Comparison of ENCODE assay signal across 8 mouse cellular contexts in the genomic region with DNA sequence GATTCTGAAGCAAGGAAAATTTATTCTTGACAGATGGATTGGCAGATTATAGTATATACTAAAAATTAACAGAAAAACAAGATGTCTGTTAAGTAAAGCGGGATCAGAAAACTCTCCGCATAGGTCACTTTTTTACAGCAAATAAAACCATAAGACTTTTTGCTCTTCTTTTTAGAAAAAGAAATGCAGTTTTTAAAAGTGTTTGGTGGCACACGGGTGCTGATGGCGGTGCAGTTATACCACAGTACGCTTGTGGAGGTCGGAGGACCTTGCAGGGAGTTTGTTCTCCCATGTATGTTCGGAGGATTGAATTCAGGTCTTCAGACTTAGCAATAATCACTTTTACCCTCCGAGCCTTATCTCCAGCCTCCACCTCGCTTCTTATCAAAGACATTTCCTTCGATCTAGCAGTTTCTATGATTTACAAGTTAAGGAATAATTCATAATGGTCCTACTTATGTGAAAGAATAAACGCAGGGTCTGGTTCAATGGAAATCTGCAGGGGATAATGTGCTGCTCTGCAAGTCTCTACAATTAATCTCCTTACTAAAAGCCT.
A peak's percentile ranks its signal among the peaks of the same experiment; 100 is the strongest.
DNase-seq lines count a peak whose midpoint lies in the region; ATAC-seq and TF ChIP-seq lines count a peak whose summit lies in the region.

No protein-coding gene starts in this region.

- ATAC-seq in hindbrain, embryonic 16.5 days, result no peak
- peak; percentile 54; the same call in 1 of the 2 replicates for ATAC-seq in midbrain, embryonic 16.5 days

- peak overlapping the region; percentile 67 for H3K4me2 ChIP-seq in hindbrain, embryonic 16.5 days (ENCODE audit: low read length)
- peak overlapping the region; percentile 65 for H3K4me2 ChIP-seq in midbrain, embryonic 16.5 days (ENCODE audit: low read length)

- no peaks in the 10 kb centered on the region for H3K9me3 ChIP-seq in hindbrain, embryonic 16.5 days (ENCODE audit: control insufficient read depth, low read length)
- H3K9me3 ChIP-seq in midbrain, embryonic 16.5 days (replicated peaks; ENCODE audit: control insufficient read depth, low read length, poor library complexity, severe bottlenecking), result no peaks in the 10 kb centered on the region

- peak; percentile 44 for DNase-seq in adrenal gland, adult 2 months
- no peak for DNase-seq in adrenal gland, postnatal 4 days (ENCODE audit: low spot score in 2 of 2)
- no peak for DNase-seq in testis, postnatal 14 days (ENCODE audit: low spot score)
- DNase-seq in frontal cortex, adult 2 months (ENCODE audit: extremely low spot score in 1 of 2, low spot score in 1 of 2), result no peak
- DNase-seq in urinary bladder, postnatal 25 days (ENCODE audit: low spot score), result no peak

- H3K27ac ChIP-seq in testis, adult 2 months (ENCODE audit: control insufficient read depth, insufficient read depth, low read depth, low read length), result peak overlapping the region; percentile 77
- H3K27ac ChIP-seq in hindbrain, embryonic 16.5 days (ENCODE audit: low read depth, low read length), result peak overlapping the region; percentile 85
- H3K27ac ChIP-seq in midbrain, embryonic 16.5 days (ENCODE audit: low read length), result peak overlapping the region; percentile 94

- WGBS in hindbrain, embryonic 16.5 days, result 7% methylated on average over 11 of the region's 11 CpGs
- 7% methylated on average over 11 of the region's 11 CpGs for WGBS in midbrain, embryonic 16.5 days

- H3K4me1 ChIP-seq in testis, adult 2 months (ENCODE audit: control insufficient read depth, insufficient read depth, low read length), result peaks cover 9% of the 10 kb centered on the region
- peaks cover 5% of the 10 kb centered on the region; the same call in 1 of the 2 replicates for H3K4me1 ChIP-seq in hindbrain, embryonic 16.5 days (ENCODE audit: control insufficient read depth, insufficient read depth, low read depth, low read length)
- H3K4me1 ChIP-seq in midbrain, embryonic 16.5 days (ENCODE audit: control insufficient read depth, insufficient read depth, low read length), result peaks cover 12% of the 10 kb centered on the region

- TF ChIP-seq POLR2A in testis, adult 2 months (IDR thresholded peaks at IDR 0.05; ENCODE audit: control insufficient read depth, low read depth, low read length), result no peak

- peak overlapping the region; percentile 60 for H3K9ac ChIP-seq in hindbrain, embryonic 16.5 days (ENCODE audit: low read depth, low read length)
- H3K9ac ChIP-seq in midbrain, embryonic 16.5 days (ENCODE audit: low read depth, low read length), result peak overlapping the region; percentile 66

- TF ChIP-seq CTCF in testis, adult 2 months (IDR thresholded peaks at IDR 0.05; ENCODE audit: control insufficient read depth, insufficient read depth, insufficient replicate concordance, low read depth, low read length), result no peak

- no peaks in the 10 kb centered on the region for H3K27me3 ChIP-seq in testis, adult 2 months (ENCODE audit: control insufficient read depth, insufficient read depth, low read length)
- no peaks in the 10 kb centered on the region for H3K27me3 ChIP-seq in hindbrain, embryonic 16.5 days (replicated peaks; ENCODE audit: control insufficient read depth, insufficient read depth, low read length)
- H3K27me3 ChIP-seq in midbrain, embryonic 16.5 days (ENCODE audit: control insufficient read depth, insufficient read depth, low read depth, low read length), result no peaks in the 10 kb centered on the region

- no peaks in the 10 kb centered on the region for H3K36me3 ChIP-seq in testis, adult 2 months (ENCODE audit: control insufficient read depth, insufficient read depth, low read length)
- no peaks in the 10 kb centered on the region for H3K36me3 ChIP-seq in hindbrain, embryonic 16.5 days (ENCODE audit: control insufficient read depth, insufficient read depth, low read length)
- H3K36me3 ChIP-seq in midbrain, embryonic 16.5 days (ENCODE audit: control insufficient read depth, insufficient read depth, low read length), result no peaks in the 10 kb centered on the region

- H3K4me3 ChIP-seq in testis, adult 2 months (ENCODE audit: control insufficient read depth, low read depth, low read length), result peak overlapping the region; percentile 29
- H3K4me3 ChIP-seq in hindbrain, embryonic 16.5 days (ENCODE audit: low read length), result peak overlapping the region; percentile 33
- H3K4me3 ChIP-seq in midbrain, embryonic 16.5 days (ENCODE audit: low read depth, low read length), result peak overlapping the region; percentile 39
